Mouse (Mus musculus): ENCODE data around the gene Trmt10c. TPM values are rescaled to one million over a fixed set of nuclear protein-coding genes. Genes with fewer than 3 reads are reported as not detected.
"Not testable (repeated sequence)": the region's sequence is repeated elsewhere in the genome, so short reads cannot be mapped to it uniquely, and the experiment has no call there.

Trmt10c gene
- polyA plus RNA-seq, 1 experiment from 2014 or later: 23.9 TPM

GRCm38 (mm10) chr16:56056944-56057590 lies 19.4 kb upstream of the Trmt10c start:
- no peaks in the 10 kb centered on the region for H3K27me3 ChIP-seq (ENCODE audit: control insufficient read depth, insufficient read depth, low read depth, low read length)
- 73% methylated on average over 7 of the region's 7 CpGs for WGBS
- H3K9me3 ChIP-seq (ENCODE audit: control insufficient read depth, low read length): no peaks in the 10 kb centered on the region
- no peak for ATAC-seq (ENCODE audit: low read depth)
- H3K36me3 ChIP-seq (ENCODE audit: control insufficient read depth, insufficient read depth, low read length): no peaks in the 10 kb centered on the region
- no peak overlapping the region for H3K4me2 ChIP-seq (ENCODE audit: low read depth, low read length)
- H3K9ac ChIP-seq (ENCODE audit: low read length): no peak overlapping the region
- no peak overlapping the region for H3K4me3 ChIP-seq (ENCODE audit: low read length)
- no peaks in the 10 kb centered on the region for H3K4me1 ChIP-seq (replicated peaks; ENCODE audit: control insufficient read depth, insufficient read depth, low read length)
- H3K27ac ChIP-seq (ENCODE audit: low read length): no peak overlapping the region

- Histone ChIP-seq H3K4me3 (ENCODE audit: low read length) (no peak overlapping the region), H3K27me3 (ENCODE audit: control insufficient read depth, insufficient read depth, low read depth, low read length) (no peaks in the 10 kb centered on the region), H3K27ac (ENCODE audit: low read length) (no peak overlapping the region), H3K9me3 (ENCODE audit: control insufficient read depth, low read length) (no peaks in the 10 kb centered on the region), H3K36me3 (ENCODE audit: control insufficient read depth, insufficient read depth, low read length) (no peaks in the 10 kb centered on the region), H3K4me2 (ENCODE audit: low read depth, low read length) (no peak overlapping the region), H3K4me1 (replicated peaks; ENCODE audit: control insufficient read depth, insufficient read depth, low read length) (no peaks in the 10 kb centered on the region), H3K9ac (ENCODE audit: low read length) (no peak overlapping the region)
- ATAC-seq (ENCODE audit: low read depth): no peak
- 79% methylated on average over 3 of the region's 3 CpGs for WGBS
Observed at GRCm38 (mm10) chr16:56055911-56056310, 18.3 kb upstream of the Trmt10c start.

- H3K27me3 ChIP-seq (ENCODE audit: control insufficient read depth, insufficient read depth, low read depth, low read length); H3K27ac ChIP-seq (ENCODE audit: low read length); H3K4me3 ChIP-seq (ENCODE audit: low read length); H3K9ac ChIP-seq (ENCODE audit: low read length); H3K4me1 ChIP-seq (replicated peaks; ENCODE audit: control insufficient read depth, insufficient read depth, low read length); H3K9me3 ChIP-seq (ENCODE audit: control insufficient read depth, low read length); ATAC-seq (ENCODE audit: low read depth); H3K36me3 ChIP-seq (ENCODE audit: control insufficient read depth, insufficient read depth, low read length); H3K4me2 ChIP-seq (ENCODE audit: low read depth, low read length): not testable (repeated sequence)
- WGBS: no CpG with 5 or more reads among the region's 4 CpGs
Observed at GRCm38 (mm10) chr16:56048038-56048437, 10.4 kb upstream of the Trmt10c start, which contains the start of gene Senp7. Gene Senp7, plus strand, starts transcription at chr16:56048338.

GRCm38 (mm10) chr16:56038090-56038489 lies 471 bp upstream of the Trmt10c start:
- peak; percentile 32; the same call in 1 of the 2 replicates for ATAC-seq (ENCODE audit: low read depth)
- Histone ChIP-seq H3K36me3 (ENCODE audit: control insufficient read depth, insufficient read depth, low read length) (peaks cover 9% of the 10 kb centered on the region), H3K27me3 (ENCODE audit: control insufficient read depth, insufficient read depth, low read depth, low read length) (no peaks in the 10 kb centered on the region), H3K9me3 (ENCODE audit: control insufficient read depth, low read length) (no peaks in the 10 kb centered on the region), H3K4me1 (replicated peaks; ENCODE audit: control insufficient read depth, insufficient read depth, low read length) (peaks cover 11% of the 10 kb centered on the region), H3K9ac (ENCODE audit: low read length) (peak overlapping the region; percentile 94), H3K27ac (ENCODE audit: low read length) (peak overlapping the region; percentile 78), H3K4me3 (ENCODE audit: low read length) (peak overlapping the region; percentile 95), H3K4me2 (ENCODE audit: low read depth, low read length) (peak overlapping the region; percentile 52)
- 19% methylated on average over 8 of the region's 8 CpGs for WGBS

GRCm38 (mm10) chr16:56036501-56036900 lies 1.1 kb downstream of the Trmt10c start:
- no peaks in the 10 kb centered on the region for H3K9me3 ChIP-seq (ENCODE audit: control insufficient read depth, low read length)
- H3K36me3 ChIP-seq (ENCODE audit: control insufficient read depth, insufficient read depth, low read length): peaks cover 11% of the 10 kb centered on the region
- 44% methylated on average over 6 of the region's 6 CpGs for WGBS
- H3K4me2 ChIP-seq (ENCODE audit: low read depth, low read length): peak overlapping the region; percentile 84
- H3K4me3 ChIP-seq (ENCODE audit: low read length): peak overlapping the region; percentile 95
- H3K4me1 ChIP-seq (replicated peaks; ENCODE audit: control insufficient read depth, insufficient read depth, low read length): peaks cover 11% of the 10 kb centered on the region
- ATAC-seq (ENCODE audit: low read depth): no peak
- peak overlapping the region; percentile 94 for H3K9ac ChIP-seq (ENCODE audit: low read length)
- H3K27me3 ChIP-seq (ENCODE audit: control insufficient read depth, insufficient read depth, low read depth, low read length): no peaks in the 10 kb centered on the region
- H3K27ac ChIP-seq (ENCODE audit: low read length): no peak overlapping the region

GRCm38 (mm10) chr16:56034566-56034965 lies 3.1 kb downstream of the Trmt10c start:
- 94% methylated on average over 6 of the region's 6 CpGs for WGBS

GRCm38 (mm10) chr16:56029661-56030082 lies 7.9 kb downstream of the Trmt10c start, which contains the start of gene Pcnp:
Gene Pcnp, minus strand, starts transcription at chr16:56029739.
- Histone ChIP-seq H3K9ac (ENCODE audit: low read length) (peak within 1 kb of the TSS; percentile 92), H3K36me3 (ENCODE audit: control insufficient read depth, insufficient read depth, low read length) (peaks cover 15% of the 10 kb centered on the region), H3K4me1 (replicated peaks; ENCODE audit: control insufficient read depth, insufficient read depth, low read length) (peaks cover 14% of the 10 kb centered on the region), H3K4me3 (ENCODE audit: low read length) (peak within 1 kb of the TSS; percentile 96), H3K9me3 (ENCODE audit: control insufficient read depth, low read length) (no peaks in the 10 kb centered on the region), H3K27ac (ENCODE audit: low read length) (peak within 1 kb of the TSS; percentile 74), H3K27me3 (ENCODE audit: control insufficient read depth, insufficient read depth, low read depth, low read length) (no peaks in the 10 kb centered on the region), H3K4me2 (ENCODE audit: low read depth, low read length) (peak within 1 kb of the TSS; percentile 81)
- WGBS: under 1% methylated on average over 39 of the region's 39 CpGs
- peak; percentile 100 for ATAC-seq (ENCODE audit: low read depth)

More at GRCm38 (mm10) chr16:56034566-56034965, 3.1 kb downstream of the Trmt10c start:
- Histone ChIP-seq H3K9ac (ENCODE audit: low read length) (no peak overlapping the region), H3K36me3 (ENCODE audit: control insufficient read depth, insufficient read depth, low read length) (peaks cover 11% of the 10 kb centered on the region), H3K4me1 (replicated peaks; ENCODE audit: control insufficient read depth, insufficient read depth, low read length) (peaks cover 17% of the 10 kb centered on the region), H3K9me3 (ENCODE audit: control insufficient read depth, low read length) (no peaks in the 10 kb centered on the region), H3K4me3 (ENCODE audit: low read length) (no peak overlapping the region), H3K4me2 (ENCODE audit: low read depth, low read length) (no peak overlapping the region), H3K27ac (ENCODE audit: low read length) (no peak overlapping the region), H3K27me3 (ENCODE audit: control insufficient read depth, insufficient read depth, low read depth, low read length) (no peaks in the 10 kb centered on the region)
- ATAC-seq (ENCODE audit: low read depth): no peak

- Histone ChIP-seq H3K4me1 (replicated peaks; ENCODE audit: control insufficient read depth, insufficient read depth, low read length) (peaks cover 14% of the 10 kb centered on the region), H3K27me3 (ENCODE audit: control insufficient read depth, insufficient read depth, low read depth, low read length) (no peaks in the 10 kb centered on the region), H3K4me2 (ENCODE audit: low read depth, low read length) (peak overlapping the region; percentile 81), H3K4me3 (ENCODE audit: low read length) (peak overlapping the region; percentile 96), H3K9me3 (ENCODE audit: control insufficient read depth, low read length) (no peaks in the 10 kb centered on the region), H3K36me3 (ENCODE audit: control insufficient read depth, insufficient read depth, low read length) (peaks cover 11% of the 10 kb centered on the region), H3K27ac (ENCODE audit: low read length) (peak overlapping the region; percentile 74), H3K9ac (ENCODE audit: low read length) (peak overlapping the region; percentile 92)
- peak; percentile 85 for ATAC-seq (ENCODE audit: low read depth)
- WGBS: under 1% methylated on average over 62 of the region's 62 CpGs
Observed at GRCm38 (mm10) chr16:56028722-56029551, 8.7 kb downstream of the Trmt10c start.
